Mouse (Mus musculus) lung, adult 2 months (tissue): ENCODE data around the gene Usp29. TPM values are rescaled to one million over a fixed set of nuclear protein-coding genes. Genes with fewer than 3 reads are reported as not detected.

Source experiments
- DNase-seq: peaks from one replicate; pipeline ENCODE4 v3.0.0; 2022
- H3K4me1 ChIP-seq: fragments of 200-500 bp; 2 replicates; pipeline ENCODE4 v1.6.1; 2011; ENCODE audit warnings: low read length; ENCODE audit not compliant: control insufficient read depth, insufficient read depth
- H3K4me3 ChIP-seq: fragments of 200-500 bp; replicated peaks from 2 replicates; pipeline ENCODE3; 2011; ENCODE audit warnings: low read depth, mild to moderate bottlenecking, control low read depth, low read length; ENCODE audit errors: extremely low read depth
- CTCF ChIP-seq: fragments of 200-500 bp; IDR thresholded peaks from 2 replicates; pipeline ENCODE4 v1.5.1; 2011; ENCODE audit warnings: mild to moderate bottlenecking, low read length, control low read depth; ENCODE audit not compliant: insufficient read depth
- POLR2A ChIP-seq: fragments of 200-500 bp; IDR thresholded peaks from 2 replicates; pipeline ENCODE4 v1.6.1; 2011; ENCODE audit warnings: low read depth, mild to moderate bottlenecking, control low read depth, low read length, borderline replicate concordance; ENCODE audit errors: extremely low read depth
- WGBS: fragments of 180-500 bp; shearing (Covaris S2); methylation state at CpG from one replicate; pipeline ENCODE4 v1.1.7; 2018; 5-methylcytosine and 5-hydroxymethylcytosine counted together
- polyA plus RNA-seq: library from polyadenylated mRNA; depleted of rRNA; stranded (reverse); fragments of >200 nt; gene quantifications from 2 replicates; pipeline ENCODE4 v1.2.3, GENCODE M21; 2012

Usp29 gene
- polyA plus RNA-seq, 1 experiment: 0.04 TPM

GRCm38 (mm10) chr7:6801642-6802041, 71.3 kb downstream of the Usp29 start:
- Histone ChIP-seq H3K4me1 (no peaks in the 10 kb centered on the region), H3K4me3 (no peak overlapping the region)
- 70% methylated on average over 6 of the region's 6 CpGs for WGBS
- no peak for DNase-seq
- TF ChIP-seq POLR2A: no peak
- TF ChIP-seq CTCF: no peak

GRCm38 (mm10) chr7:6810556-6810955, 80.2 kb downstream of the Usp29 start:
- Histone ChIP-seq H3K4me3 (no peak overlapping the region), H3K4me1 (no peaks in the 10 kb centered on the region)
- TF ChIP-seq CTCF: no peak
- TF ChIP-seq POLR2A: no peak
- 41% methylated on average over 3 of the region's 3 CpGs for WGBS
- no peak for DNase-seq

DNA sequence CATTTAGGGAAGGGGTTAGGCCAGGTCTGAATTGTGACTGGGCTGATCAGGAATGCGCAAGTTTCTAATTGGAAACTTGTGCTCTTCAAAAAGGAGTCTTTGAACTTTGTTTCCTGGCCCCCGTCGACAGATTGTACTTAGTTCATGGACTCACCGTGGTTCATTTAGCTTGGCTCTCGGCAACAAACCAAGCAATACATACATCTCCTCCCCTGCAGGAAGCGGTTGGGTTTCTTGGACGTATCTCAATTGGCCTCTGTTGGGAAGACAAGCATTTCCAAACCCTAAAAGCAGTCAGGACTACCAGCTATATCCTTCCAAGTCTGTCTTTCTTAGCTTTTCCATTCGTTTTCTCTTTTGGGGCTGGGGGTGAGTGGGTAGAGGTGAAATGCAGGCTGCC, 84.6 kb downstream of the Usp29 start:
- Histone ChIP-seq H3K4me1 (no peaks in the 10 kb centered on the region), H3K4me3 (no peak overlapping the region)
- WGBS: 77% methylated on average over 8 of the region's 8 CpGs
- TF ChIP-seq CTCF: no peak
- no peak for TF ChIP-seq POLR2A
- DNase-seq: no peak

GRCm38 (mm10) chr7:6816706-6817376, 86.5 kb downstream of the Usp29 start:
- TF ChIP-seq POLR2A: no peak
- Histone ChIP-seq H3K4me1 (no peaks in the 10 kb centered on the region), H3K4me3 (no peak overlapping the region)
- WGBS: 88% methylated on average over 5 of the region's 5 CpGs
- DNase-seq: no peak

GRCm38 (mm10) chr7:6820296-6820695, 89.9 kb downstream of the Usp29 start:
- Histone ChIP-seq H3K4me1 (no peaks in the 10 kb centered on the region), H3K4me3 (no peak overlapping the region)
- WGBS: 71% methylated on average over 6 of the region's 6 CpGs
- no peak for TF ChIP-seq POLR2A
- TF ChIP-seq CTCF: no peak
- DNase-seq: no peak

DNA sequence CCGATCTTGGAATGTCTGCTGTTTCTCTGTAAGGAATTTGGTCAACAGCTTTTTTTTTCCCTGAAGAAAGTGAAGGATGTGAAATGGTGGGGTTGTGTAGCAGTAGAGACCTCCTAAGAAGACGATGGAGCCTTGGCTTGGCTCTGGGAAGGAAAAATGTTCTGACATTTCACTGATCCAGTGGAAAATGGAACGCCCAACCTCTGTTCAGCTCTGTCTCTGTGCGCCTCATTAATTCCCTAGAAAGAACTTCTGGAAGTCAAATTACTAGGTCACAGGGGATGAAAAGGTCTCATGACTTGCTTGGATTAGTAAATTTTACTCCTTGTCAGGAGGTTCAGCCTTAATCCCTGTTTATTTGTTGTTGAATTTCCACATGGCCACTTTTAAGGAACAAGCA, 92.3 kb downstream of the Usp29 start:
- TF ChIP-seq POLR2A (no peak), CTCF (no peak)
- no peaks in the 10 kb centered on the region for H3K4me1 ChIP-seq
- 63% methylated on average over 4 of the region's 4 CpGs for WGBS
- H3K4me3 ChIP-seq: no peak overlapping the region
- no peak for DNase-seq

DNA sequence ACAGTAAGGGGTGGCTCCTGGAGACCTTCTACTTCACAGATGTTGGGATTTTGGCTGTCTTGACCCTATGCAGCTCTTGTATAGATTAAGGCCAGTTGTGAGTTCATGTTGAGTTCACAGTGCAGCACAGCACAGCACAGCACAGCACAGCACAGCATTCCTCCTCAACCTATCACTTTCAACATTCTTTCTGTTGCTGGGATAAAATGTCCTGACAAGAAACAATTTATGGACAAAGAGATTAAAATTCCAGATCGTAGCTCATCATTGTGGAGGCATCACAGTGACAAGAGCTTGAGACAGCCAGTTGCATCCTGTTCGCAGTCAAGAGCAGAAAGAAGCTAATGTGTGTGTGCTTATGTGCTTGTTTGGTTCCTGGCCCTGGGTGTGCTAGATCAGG, 93.3 kb downstream of the Usp29 start:
- DNase-seq: no peak
- no peaks in the 10 kb centered on the region for H3K4me1 ChIP-seq
- 59% methylated on average over 2 of the region's 2 CpGs for WGBS
- no peak overlapping the region for H3K4me3 ChIP-seq
- TF ChIP-seq CTCF (no peak), POLR2A (no peak)

DNA sequence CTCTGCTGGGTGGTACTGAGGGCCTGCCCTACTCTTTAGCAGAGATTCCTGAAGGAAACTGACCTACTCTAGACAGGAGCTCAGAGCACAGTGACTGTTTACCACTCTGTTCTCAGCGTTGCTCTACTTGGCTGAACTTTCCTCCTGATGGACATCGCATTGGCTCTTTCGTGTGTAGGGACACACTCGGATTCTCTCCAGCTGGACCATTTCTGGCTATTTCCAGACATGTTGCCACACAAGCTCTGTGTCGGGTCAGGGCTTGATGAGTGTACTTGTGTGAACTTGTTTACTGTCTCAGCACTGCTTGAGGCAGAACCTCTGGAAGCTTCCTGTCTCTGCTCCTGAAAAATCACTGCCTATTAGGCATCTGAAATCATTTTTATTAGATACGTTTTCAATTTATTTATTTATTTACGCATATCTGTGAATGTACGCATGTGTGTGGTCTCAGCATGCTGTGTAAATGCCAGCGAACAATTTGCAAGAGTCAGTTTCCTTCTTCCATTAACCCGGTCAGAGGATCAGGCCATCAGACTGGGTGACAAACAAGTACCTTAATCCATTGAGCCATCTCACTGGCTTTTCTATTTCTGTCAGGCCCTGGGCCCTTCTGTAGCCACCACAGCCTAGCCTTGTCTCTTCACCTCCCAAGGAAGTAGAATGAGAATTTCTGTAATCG, 95.7 kb downstream of the Usp29 start:
- 60% methylated on average over 11 of the region's 11 CpGs for WGBS
- DNase-seq: peak; percentile 8
- TF ChIP-seq CTCF: no peak
- TF ChIP-seq POLR2A: no peak

DNA sequence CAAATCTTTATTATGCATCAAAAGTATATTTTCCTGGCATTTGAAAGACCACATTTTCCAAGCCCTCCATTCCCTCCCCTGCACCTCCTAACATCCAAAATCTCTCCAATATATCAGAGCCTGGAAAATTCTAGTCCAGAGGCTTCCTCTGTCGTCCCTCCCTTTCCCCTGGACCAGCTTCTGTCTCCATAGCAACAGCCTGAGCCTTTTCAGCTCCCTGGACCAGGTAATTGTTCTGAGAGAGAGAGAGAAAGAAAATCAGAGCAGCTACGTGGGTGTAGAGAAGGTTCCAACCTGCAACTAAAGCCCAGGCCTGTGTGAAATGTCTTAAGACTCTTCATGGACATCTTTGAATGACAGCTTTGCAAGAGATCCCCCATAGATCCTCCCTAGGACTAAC, 98.8 kb downstream of the Usp29 start:
- DNase-seq: no peak
- no peak overlapping the region for H3K4me3 ChIP-seq
- WGBS: 38% methylated on average over 2 of the region's 2 CpGs
- no peak for TF ChIP-seq POLR2A
- no peak for TF ChIP-seq CTCF
- no peaks in the 10 kb centered on the region for H3K4me1 ChIP-seq

More for the DNA sequence above, 95.7 kb downstream of the Usp29 start:
- no peak overlapping the region for H3K4me3 ChIP-seq
- no peaks in the 10 kb centered on the region for H3K4me1 ChIP-seq

- no peak for TF ChIP-seq CTCF
- no peak for TF ChIP-seq POLR2A
Measured at GRCm38 (mm10) chr7:6834950-6835349, 104.6 kb downstream of the Usp29 start.

More at GRCm38 (mm10) chr7:6834950-6835349, 104.6 kb downstream of the Usp29 start:
- Histone ChIP-seq H3K4me3 (no peak overlapping the region), H3K4me1 (no peaks in the 10 kb centered on the region)
- WGBS: 47% methylated on average over 5 of the region's 5 CpGs
- no peak for DNase-seq
